Mouse (Mus musculus) lung, postnatal 0 days (tissue): ENCODE measurements at regions not wholly inside any gene's neighbourhood (a gene's known extent, or its start where the extent isn't known, plus 50 kb on each side); places are given as distances from the start of the nearest gene placed in this dataset.

ENCODE experiments used
- CTCF ChIP-seq: IDR thresholded peaks from 2 replicates; pipeline ENCODE4 v1.5.1; 2016; ENCODE audit warnings: antibody characterized with exemption, mild to moderate bottlenecking
- EP300 ChIP-seq: IDR thresholded peaks from 2 replicates; pipeline ENCODE4 v1.6.1; 2016; ENCODE audit warnings: antibody characterized with exemption, mild to moderate bottlenecking, control low read depth

DNA sequence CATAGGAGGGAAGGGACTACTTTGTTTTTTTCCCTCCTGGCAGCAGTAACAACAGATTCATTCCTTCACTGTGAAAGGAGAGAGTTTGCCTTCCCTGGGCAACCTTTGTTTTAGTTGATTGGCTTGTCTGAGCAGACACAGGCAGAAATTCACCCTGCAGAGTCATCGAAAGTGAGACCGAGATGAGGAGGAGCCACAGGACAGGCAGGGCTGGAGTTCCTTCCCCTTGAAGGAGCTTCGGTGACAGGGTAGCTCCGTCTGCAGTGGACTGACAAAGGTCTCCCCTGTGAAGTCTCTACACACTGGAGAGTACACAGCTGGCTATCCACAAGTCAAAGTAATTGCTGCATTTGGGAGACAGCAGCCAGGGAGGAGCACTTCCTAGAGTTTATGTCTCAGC is 261.9 kb upstream of the Arglu1 start:
- TF ChIP-seq CTCF (no peak), EP300 (no peak)
